Mouse (Mus musculus) megakaryocyte, embryonic 14.5 days (primary cell): ENCODE measurements at regions not wholly inside any gene's neighbourhood (a gene's known extent, or its start where the extent isn't known, plus 50 kb on each side); places are given as distances from the start of the nearest gene placed in this dataset.

Source experiments
- FLI1 ChIP-seq: IDR thresholded peaks from 2 replicates; pipeline ENCODE4 v1.6.1; 2012; ENCODE audit warnings: low read length, inconsistent platforms, mixed read lengths
- GATA1 ChIP-seq: IDR thresholded peaks from 3 replicates; pipeline ENCODE4 v1.6.1; 2012; ENCODE audit warnings: mixed read lengths, low read length, inconsistent platforms, borderline replicate concordance

DNA sequence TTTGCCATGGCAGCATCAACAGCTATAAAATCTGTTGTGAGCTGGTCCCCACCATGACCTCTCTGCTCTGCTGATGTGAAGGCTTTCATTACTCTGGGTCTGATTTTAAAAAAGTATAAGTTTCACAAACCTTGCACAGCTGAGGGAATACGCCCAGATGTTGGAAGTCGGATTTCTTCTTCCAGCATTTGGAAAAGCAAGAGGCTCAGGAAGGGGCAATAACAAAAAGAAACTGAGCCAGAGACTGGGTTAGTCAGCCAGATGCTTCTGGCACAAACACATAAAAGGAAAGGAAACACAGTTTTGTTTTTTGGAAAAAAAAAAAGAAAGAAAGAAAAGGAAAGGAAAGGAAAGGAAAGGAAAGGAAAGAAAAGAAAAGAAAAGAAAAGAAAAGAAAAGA is 270.0 kb upstream of the Klf6 start:
- TF ChIP-seq GATA1, result no peak
- TF ChIP-seq FLI1, result no peak
